Mouse (Mus musculus) midbrain, postnatal 0 days (tissue): ENCODE results near the gene Nagpa. TPM values are rescaled to one million over a fixed set of nuclear protein-coding genes. Genes with fewer than 3 reads are reported as not detected.
"Not testable (repeated sequence)": the region's sequence is repeated elsewhere in the genome, so short reads cannot be mapped to it uniquely, and the experiment has no call there.

Experiments used
- ATAC-seq: fragments of 200-750 bp; cut with Nextera tagmentation; 2 replicates; pipeline ENCODE4 v1.8.0; 2017; ENCODE audit warnings: moderate number of reproducible peaks, mild to moderate bottlenecking, moderate TSS enrichment, moderate library complexity; ENCODE audit not compliant: low FRiP score
- DNase-seq: peaks from one replicate; pipeline ENCODE4 v3.0.0-alpha.2; 2015; ENCODE audit warnings: low spot score
- H3K27ac ChIP-seq: fragments of 300-500 bp; sonication (generic); 2 replicates; pipeline ENCODE4 v1.5.1; 2014; ENCODE audit warnings: low read depth, mild to moderate bottlenecking, low read length, mixed read lengths
- H3K27me3 ChIP-seq: fragments of 300-500 bp; sonication (generic); 2 replicates; pipeline ENCODE4 v1.6.1; 2014; ENCODE audit warnings: low read length, control low read depth, mixed read lengths; ENCODE audit not compliant: insufficient read depth
- H3K36me3 ChIP-seq: fragments of 300-500 bp; sonication (generic); 2 replicates; pipeline ENCODE4 v1.6.1; 2014; ENCODE audit warnings: low read length, control low read depth, mixed read lengths; ENCODE audit not compliant: insufficient read depth
- H3K4me1 ChIP-seq: fragments of 300-500 bp; sonication (generic); 2 replicates; pipeline ENCODE4 v1.6.1; 2014; ENCODE audit warnings: mild to moderate bottlenecking, control low read depth, antibody characterized with exemption, low read length, mixed read lengths; ENCODE audit not compliant: insufficient read depth
- H3K4me2 ChIP-seq: fragments of 300-500 bp; sonication (generic); 2 replicates; pipeline ENCODE4 v1.6.1; 2014; ENCODE audit warnings: low read depth, mild to moderate bottlenecking, low read length, mixed read lengths; ENCODE audit not compliant: poor library complexity, severe bottlenecking
- H3K4me3 ChIP-seq: fragments of 300-500 bp; sonication (generic); 2 replicates; pipeline ENCODE4 v1.5.1; 2014; ENCODE audit warnings: low read depth, mild to moderate bottlenecking, low read length, moderate library complexity
- H3K9ac ChIP-seq: fragments of 300-500 bp; sonication (generic); replicated peaks from 2 replicates; pipeline ENCODE4 v1.6.1; 2014; ENCODE audit warnings: mild to moderate bottlenecking, low read length, moderate library complexity, mixed read lengths; ENCODE audit not compliant: poor library complexity, severe bottlenecking
- H3K9me3 ChIP-seq: fragments of 300-500 bp; sonication (generic); 2 replicates; pipeline ENCODE4 v1.6.1; 2016; ENCODE audit warnings: low read length, control low read depth
- CTCF ChIP-seq: IDR thresholded peaks from 2 replicates; pipeline ENCODE4 v1.5.1; 2016; ENCODE audit warnings: antibody characterized with exemption, mild to moderate bottlenecking
- WGBS: fragments of 180-500 bp; shearing (Covaris S2); extraction: QIAGEN DNeasy Blood & Tissue Kit; methylation state at CpG from one replicate; pipeline ENCODE4 v1.1.7; 2014; 5-methylcytosine and 5-hydroxymethylcytosine counted together
- polyA plus RNA-seq: library from polyadenylated mRNA; unstranded; fragments of >200 nt; fragmentation: Nextera tagmentation; extraction: Ambion mirVana; gene quantifications from 2 replicates; pipeline ENCODE4 v1.2.1, GENCODE M21; 2015
- total RNA-seq: library from RNA; depleted of rRNA; stranded (reverse); fragments of >200 nt; gene quantifications from 2 replicates; pipeline ENCODE4 v1.2.3, GENCODE M21; 2014

The Nagpa gene
- total and polyA plus RNA-seq, 2 experiments from 2014 or later = 7.3 to 12.5 TPM

DNA sequence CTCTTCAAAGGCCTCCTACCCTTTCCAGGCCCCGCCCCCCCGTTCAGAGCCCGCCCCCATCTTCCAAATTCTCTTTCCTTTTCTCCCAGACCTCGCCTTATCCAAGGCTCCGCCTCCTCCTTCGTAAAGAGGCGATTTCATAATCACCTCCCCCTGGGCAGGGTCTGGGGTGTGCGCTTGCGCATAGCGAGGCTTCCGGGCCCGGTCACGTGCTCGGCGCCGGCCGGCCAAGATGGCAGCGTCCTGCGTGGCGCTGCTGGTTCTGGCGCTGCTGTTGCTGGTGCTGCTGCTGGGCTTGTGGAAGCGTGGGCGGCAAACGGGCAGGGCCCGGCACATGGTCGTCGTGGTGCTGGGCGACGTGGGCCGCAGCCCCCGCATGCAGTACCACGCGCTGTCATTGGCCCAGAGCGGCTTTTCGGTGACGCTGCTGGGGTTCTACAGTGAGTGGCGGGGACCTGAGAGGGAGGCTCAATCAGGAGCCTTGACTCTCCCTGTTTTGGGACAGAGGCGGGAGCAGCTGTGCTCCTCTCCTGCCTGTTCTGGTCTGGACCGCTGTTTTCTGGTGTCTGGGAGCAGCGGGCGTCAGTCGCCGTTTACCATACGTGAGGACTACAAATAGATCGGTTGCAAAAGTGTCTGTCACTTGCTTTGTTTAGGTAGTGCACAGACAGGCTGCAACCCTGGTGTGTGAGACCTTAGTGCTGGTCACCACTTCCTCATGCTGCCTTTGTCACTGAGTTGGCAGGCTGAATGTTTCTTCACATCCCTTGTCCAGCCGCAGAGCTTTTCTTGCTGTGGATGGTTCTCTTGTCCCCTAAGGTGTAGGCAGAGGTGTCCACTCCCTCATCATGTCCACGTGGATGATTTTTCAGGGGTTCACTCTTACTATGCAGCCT lies 29.9 kb upstream of the Nagpa start, which contains the start of gene Alg1:
TSS of gene Alg1 (plus strand) at position 204 of the 896 bp plus-strand sequence.
- WGBS = 3% methylated on average over 47 of the region's 47 CpGs
- H3K27ac ChIP-seq = peak within 1 kb of the TSS; percentile 55
- 0 out of 2 replicates have a peak, but pooled peaks cover 2% of the 10 kb centered on the region for H3K36me3 ChIP-seq
- H3K9ac ChIP-seq = peak within 1 kb of the TSS; percentile 76
- peak within 1 kb of the TSS; percentile 90 for H3K4me3 ChIP-seq
- peak; percentile 19; the same call in 1 of the 2 replicates for TF ChIP-seq CTCF
- H3K9me3 ChIP-seq = no peaks in the 10 kb centered on the region
- peaks cover 5% of the 10 kb centered on the region; the same call in 1 of the 2 replicates for H3K4me1 ChIP-seq
- ATAC-seq (peak; percentile 96), DNase-seq (peak; percentile 96)
- H3K27me3 ChIP-seq = no peaks in the 10 kb centered on the region
- H3K4me2 ChIP-seq = peak within 1 kb of the TSS; percentile 91

DNA sequence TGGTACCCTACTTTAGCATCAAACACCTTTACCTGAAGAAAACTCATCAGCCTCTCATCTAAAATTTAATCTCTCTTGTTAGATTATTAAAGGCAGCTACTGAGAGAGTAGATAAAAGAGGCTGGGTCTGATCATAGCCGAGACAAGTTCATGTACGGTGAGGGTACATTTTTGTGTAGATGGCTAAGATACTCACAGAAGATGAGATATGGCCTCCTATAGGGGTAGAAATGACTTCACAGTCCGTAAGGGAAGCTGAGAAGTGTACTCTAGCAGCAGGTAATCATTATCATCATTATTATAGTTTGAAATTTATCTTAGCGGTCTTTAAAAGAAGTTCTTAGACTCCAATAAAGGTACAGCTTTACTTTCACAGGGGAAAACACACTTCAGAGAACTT lies 29.2 kb upstream of the Nagpa start:
- WGBS = 69% methylated on average over 4 of the region's 4 CpGs
- Histone ChIP-seq H3K9ac (no peak overlapping the region), H3K4me1 (peaks cover 5% of the 10 kb centered on the region; the same call in 1 of the 2 replicates), H3K4me3 (peak overlapping the region; percentile 90), H3K27me3 (no peaks in the 10 kb centered on the region), H3K9me3 (no peaks in the 10 kb centered on the region), H3K36me3 (0 out of 2 replicates have a peak, but pooled peaks cover under 1% of the 10 kb centered on the region), H3K27ac (0 out of 2 replicates have a peak overlapping the region, but pooled peaks have one; percentile 55), H3K4me2 (peak overlapping the region; percentile 91)
- ATAC-seq (no peak), DNase-seq (no peak)
- TF ChIP-seq CTCF = no peak

DNA sequence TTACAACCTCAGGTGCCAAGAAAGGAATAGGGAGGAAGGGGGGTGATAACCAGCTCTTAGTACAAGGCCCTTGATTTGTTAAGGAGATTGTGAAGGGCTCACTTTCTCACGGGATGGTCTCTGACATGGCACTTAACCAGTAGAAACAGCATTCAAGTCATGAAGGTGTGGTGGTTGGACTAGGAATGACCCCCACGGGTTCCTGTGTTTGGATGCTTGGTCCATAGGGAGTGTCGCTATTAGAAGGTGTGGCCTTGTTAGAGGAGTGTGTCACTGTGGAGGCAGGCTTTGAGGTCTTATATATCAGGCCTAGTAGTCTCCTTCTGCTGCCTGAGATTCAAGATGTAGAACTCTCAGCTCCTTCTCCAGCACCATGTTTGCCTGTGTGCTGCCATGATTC lies 24.3 kb upstream of the Nagpa start:
- not testable (repeated sequence) for H3K4me2 ChIP-seq, H3K9ac ChIP-seq, ATAC-seq, H3K4me3 ChIP-seq, H3K27me3 ChIP-seq, DNase-seq, H3K27ac ChIP-seq, H3K36me3 ChIP-seq, H3K9me3 ChIP-seq, H3K4me1 ChIP-seq
- WGBS = 81% methylated on average over 3 of the region's 3 CpGs

DNA sequence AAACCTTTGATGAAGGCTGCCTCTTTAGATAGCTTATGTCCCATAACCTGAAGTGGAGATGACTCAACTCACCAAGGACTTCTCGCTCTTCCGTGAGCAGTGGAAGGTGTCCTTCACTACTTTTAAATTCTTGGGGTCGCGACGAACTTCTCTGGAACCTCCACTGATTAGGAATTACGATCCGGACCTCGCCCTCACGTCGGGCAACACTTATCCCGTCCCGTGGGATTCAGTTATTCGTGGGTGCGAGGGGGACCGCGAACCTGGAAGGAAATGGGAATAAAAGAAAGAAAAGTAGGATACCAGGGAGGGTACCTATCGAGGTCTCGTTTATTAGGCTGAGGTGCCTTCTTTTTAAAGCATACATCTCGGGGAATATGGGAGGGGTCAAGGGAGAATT lies 23.7 kb upstream of the Nagpa start:
- not testable (repeated sequence) for DNase-seq, H3K4me2 ChIP-seq, H3K27me3 ChIP-seq, H3K9me3 ChIP-seq, H3K27ac ChIP-seq, ATAC-seq, H3K9ac ChIP-seq, H3K4me1 ChIP-seq, H3K36me3 ChIP-seq, H3K4me3 ChIP-seq
- 87% methylated on average over 19 of the region's 19 CpGs for WGBS

DNA sequence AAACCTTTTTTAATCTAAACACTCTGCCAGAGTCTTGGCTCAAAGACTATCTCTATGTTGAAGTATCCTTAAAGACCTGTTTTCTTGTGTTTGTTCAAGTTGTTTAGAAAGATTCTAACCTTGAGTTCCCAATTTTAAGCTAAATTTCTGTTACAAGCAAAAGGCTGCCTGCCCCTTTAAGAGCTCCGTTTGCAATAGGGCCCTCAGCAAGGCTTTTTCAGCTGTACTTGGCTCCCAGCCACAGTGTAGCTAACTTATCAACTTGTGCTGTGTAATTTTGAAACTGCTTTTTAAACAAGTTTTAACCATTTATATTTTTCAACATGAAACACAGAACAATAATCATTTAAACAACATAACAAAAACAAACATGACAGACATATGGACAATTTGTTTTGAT lies 22.7 kb upstream of the Nagpa start:
- not testable (repeated sequence) for H3K9me3 ChIP-seq, H3K4me2 ChIP-seq, DNase-seq, H3K9ac ChIP-seq, H3K27ac ChIP-seq, H3K4me3 ChIP-seq, ATAC-seq, H3K27me3 ChIP-seq, H3K36me3 ChIP-seq, H3K4me1 ChIP-seq
- 6% methylated on average over 1 of the region's 1 CpGs for WGBS

DNA sequence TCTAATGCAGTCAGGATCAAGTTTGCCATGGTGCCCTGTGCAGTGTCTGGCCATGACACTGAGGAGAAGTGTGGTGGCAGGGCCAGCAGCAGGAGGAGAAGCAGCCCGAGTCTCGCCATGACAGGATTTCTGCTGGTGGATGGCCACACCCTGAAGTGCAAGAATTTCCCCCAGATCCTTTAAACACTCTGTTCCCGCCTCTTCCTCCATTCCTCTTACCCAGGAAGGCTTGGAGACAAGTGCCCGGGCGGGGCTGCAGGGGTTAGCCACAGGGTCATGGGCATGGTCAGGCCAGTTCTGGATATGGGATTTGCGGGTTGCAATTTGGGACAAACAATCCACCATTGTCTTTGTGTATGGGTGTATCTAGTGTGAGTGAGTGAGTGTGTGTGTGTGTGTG lies 18.3 kb upstream of the Nagpa start, which contains the start of gene AU021092:
TSS of gene AU021092 (minus strand) at position 160 of the 400 bp plus-strand sequence.
- no peak within 1 kb of the TSS for H3K9ac ChIP-seq
- ATAC-seq (no peak), DNase-seq (no peak)
- no peaks in the 10 kb centered on the region for H3K27me3 ChIP-seq
- no peak for TF ChIP-seq CTCF
- no peaks in the 10 kb centered on the region for H3K4me1 ChIP-seq
- H3K4me2 ChIP-seq = no peak within 1 kb of the TSS
- no peak within 1 kb of the TSS for H3K4me3 ChIP-seq
- H3K9me3 ChIP-seq = no peaks in the 10 kb centered on the region
- 72% methylated on average over 6 of the region's 6 CpGs for WGBS
- H3K36me3 ChIP-seq = no peaks in the 10 kb centered on the region
- no peak within 1 kb of the TSS for H3K27ac ChIP-seq
